Mouse (Mus musculus) thymus, adult 2 months (tissue): Measurements from ENCODE around the gene Tmem269. TPM values are rescaled to one million over a fixed set of nuclear protein-coding genes. Genes with fewer than 3 reads are reported as not detected.

ENCODE experiments used
- DNase-seq: peaks from one replicate; pipeline ENCODE4 v3.0.0; 2021
- H3K27ac ChIP-seq: fragments of 200-500 bp; 2 replicates; pipeline ENCODE4 v1.5.1; 2012; ENCODE audit warnings: low read length, control low read depth; ENCODE audit not compliant: control insufficient read depth, insufficient read depth
- H3K27me3 ChIP-seq: fragments of 200-500 bp; 2 replicates; pipeline ENCODE4 v1.6.1; 2012; ENCODE audit warnings: mild to moderate bottlenecking, low read length, moderate library complexity, mixed read lengths; ENCODE audit not compliant: control insufficient read depth, insufficient read depth
- H3K36me3 ChIP-seq: fragments of 200-500 bp; 2 replicates; pipeline ENCODE4 v1.6.1; 2012; ENCODE audit warnings: mild to moderate bottlenecking, low read length, moderate library complexity; ENCODE audit not compliant: control insufficient read depth, insufficient read depth
- H3K4me1 ChIP-seq: fragments of 200-500 bp; replicated peaks from 2 replicates; pipeline ENCODE4 v1.6.1; 2012; ENCODE audit warnings: low read length; ENCODE audit not compliant: control insufficient read depth, insufficient read depth
- H3K4me3 ChIP-seq: fragments of 200-500 bp; 2 replicates; pipeline ENCODE4 v1.5.1; 2012; ENCODE audit warnings: mild to moderate bottlenecking, low read length, control low read depth, moderate library complexity; ENCODE audit not compliant: control insufficient read depth, insufficient read depth
- CTCF ChIP-seq: fragments of 200-500 bp; IDR thresholded peaks from 2 replicates; pipeline ENCODE4 v1.5.1; 2012; ENCODE audit warnings: mild to moderate bottlenecking, control low read depth, low read length, moderate library complexity, borderline replicate concordance; ENCODE audit not compliant: control insufficient read depth, poor library complexity, insufficient read depth; ENCODE audit errors: extremely low read depth
- POLR2A ChIP-seq: fragments of 200-500 bp; IDR thresholded peaks from 2 replicates; pipeline ENCODE4 v1.6.1; 2012; ENCODE audit warnings: mild to moderate bottlenecking, low read length, control low read depth, moderate library complexity; ENCODE audit not compliant: control insufficient read depth, poor library complexity, insufficient read depth; ENCODE audit errors: extremely low read depth
- WGBS: fragments of 180-500 bp; shearing (Covaris S2); methylation state at CpG from one replicate; pipeline ENCODE4 v1.1.7; 2018; 5-methylcytosine and 5-hydroxymethylcytosine counted together
- polyA plus RNA-seq: library from polyadenylated mRNA; depleted of rRNA; stranded (reverse); fragments of >200 nt; gene quantifications from 2 replicates; pipeline ENCODE4 v1.2.3, GENCODE M21; 2012

Tmem269 gene
- polyA plus RNA-seq, 1 experiment = not detected

- TF ChIP-seq CTCF (no peak), POLR2A (no peak)
- H3K4me1 ChIP-seq = no peaks in the 10 kb centered on the region
- peaks cover 14% of the 10 kb centered on the region for H3K36me3 ChIP-seq
- WGBS = 95% methylated on average over 9 of the region's 9 CpGs
- no peak for DNase-seq
- no peaks in the 10 kb centered on the region for H3K27me3 ChIP-seq
- no peak overlapping the region for H3K4me3 ChIP-seq
- no peak overlapping the region for H3K27ac ChIP-seq
Measured at GRCm38 (mm10) chr4:119225719-119226118, 7.7 kb upstream of the Tmem269 start.

GRCm38 (mm10) chr4:119224534-119224933 is 6.5 kb upstream of the Tmem269 start:
- no peaks in the 10 kb centered on the region for H3K27me3 ChIP-seq
- no peak overlapping the region for H3K4me3 ChIP-seq
- DNase-seq = no peak
- no peak for TF ChIP-seq POLR2A
- TF ChIP-seq CTCF = no peak
- WGBS = 97% methylated on average over 3 of the region's 3 CpGs
- H3K27ac ChIP-seq = no peak overlapping the region
- H3K4me1 ChIP-seq = no peaks in the 10 kb centered on the region
- H3K36me3 ChIP-seq = peaks cover 14% of the 10 kb centered on the region

GRCm38 (mm10) chr4:119223696-119224095 is 5.7 kb upstream of the Tmem269 start:
- Histone ChIP-seq H3K27ac (no peak overlapping the region), H3K4me1 (no peaks in the 10 kb centered on the region), H3K36me3 (peaks cover 14% of the 10 kb centered on the region), H3K4me3 (no peak overlapping the region), H3K27me3 (no peaks in the 10 kb centered on the region)
- peak; percentile 14 for DNase-seq
- 85% methylated on average over 1 of the region's 1 CpGs for WGBS
- TF ChIP-seq POLR2A (no peak), CTCF (no peak)

- Histone ChIP-seq H3K36me3 (no peaks in the 10 kb centered on the region), H3K27ac (no peak overlapping the region), H3K27me3 (no peaks in the 10 kb centered on the region), H3K4me3 (no peak overlapping the region), H3K4me1 (no peaks in the 10 kb centered on the region)
- TF ChIP-seq CTCF = no peak
- TF ChIP-seq POLR2A = no peak
- DNase-seq = no peak
- WGBS = 78% methylated on average over 8 of the region's 8 CpGs
Measured at GRCm38 (mm10) chr4:119216667-119217066, 1.4 kb downstream of the Tmem269 start.

DNA sequence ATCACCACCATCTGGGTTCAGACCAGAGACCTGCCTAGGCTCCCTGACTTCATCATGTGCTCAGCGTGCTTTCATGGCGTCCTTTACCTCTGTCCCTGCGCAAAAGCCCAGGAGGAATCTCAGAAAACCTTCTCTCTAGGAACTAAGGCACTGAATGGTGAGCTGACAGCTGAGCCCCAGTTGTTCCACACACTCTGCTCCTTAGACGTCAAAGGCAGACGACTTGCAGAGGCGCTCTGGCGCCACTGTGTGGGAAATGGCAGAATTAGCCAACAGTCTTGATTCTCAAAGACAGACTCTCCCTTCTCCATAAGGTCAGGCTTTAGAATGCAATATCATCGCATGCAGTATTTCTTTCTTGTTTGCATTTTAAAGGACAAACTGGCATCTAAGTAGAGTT is 13.3 kb downstream of the Tmem269 start:
- no peaks in the 10 kb centered on the region for H3K4me1 ChIP-seq
- H3K4me3 ChIP-seq = no peak overlapping the region
- DNase-seq = peak; percentile 51
- H3K27me3 ChIP-seq = no peaks in the 10 kb centered on the region
- 28% methylated on average over 8 of the region's 8 CpGs for WGBS
- H3K27ac ChIP-seq = no peak overlapping the region
- H3K36me3 ChIP-seq = peaks cover 6% of the 10 kb centered on the region; the same call in 1 of the 2 replicates
- TF ChIP-seq CTCF (no peak), POLR2A (no peak)

- peaks cover 6% of the 10 kb centered on the region; the same call in 1 of the 2 replicates for H3K36me3 ChIP-seq
- DNase-seq = no peak
- H3K27me3 ChIP-seq = no peaks in the 10 kb centered on the region
- no peak overlapping the region for H3K4me3 ChIP-seq
- no peak for TF ChIP-seq POLR2A
- TF ChIP-seq CTCF = no peak
- WGBS = 96% methylated on average over 6 of the region's 6 CpGs
- peaks cover 9% of the 10 kb centered on the region for H3K4me1 ChIP-seq
- H3K27ac ChIP-seq = no peak overlapping the region
Measured at GRCm38 (mm10) chr4:119198105-119198504, 19.9 kb downstream of the Tmem269 start.
